Mouse (Mus musculus) intestine, postnatal 0 days (tissue): ENCODE measurements around the gene Ccdc154. TPM values are rescaled to one million over a fixed set of nuclear protein-coding genes. Genes with fewer than 3 reads are reported as not detected.

Experiments used
- ATAC-seq: fragments of 200-750 bp; cut with Nextera tagmentation; 2 replicates; pipeline ENCODE4 v1.8.0; 2017; ENCODE audit warnings: mild to moderate bottlenecking, moderate TSS enrichment, moderate library complexity
- H3K27ac ChIP-seq: fragments of 300-500 bp; sonication (generic); 2 replicates; pipeline ENCODE4 v1.5.1; 2014; ENCODE audit warnings: mild to moderate bottlenecking, low read depth, low read length, moderate library complexity
- H3K27me3 ChIP-seq: fragments of 300-500 bp; sonication (generic); replicated peaks from 2 replicates; pipeline ENCODE4 v1.6.1; 2014; ENCODE audit warnings: low read length, mixed read lengths; ENCODE audit not compliant: control insufficient read depth, insufficient read depth
- H3K36me3 ChIP-seq: fragments of 300-500 bp; sonication (generic); 2 replicates; pipeline ENCODE4 v1.6.1; 2014; ENCODE audit warnings: mild to moderate bottlenecking, moderate library complexity; ENCODE audit not compliant: control insufficient read depth, insufficient read depth
- H3K4me1 ChIP-seq: fragments of 300-500 bp; sonication (generic); replicated peaks from 2 replicates; pipeline ENCODE4 v1.6.1; 2014; ENCODE audit warnings: antibody characterized with exemption, low read length, mixed read lengths; ENCODE audit not compliant: control insufficient read depth, insufficient read depth
- H3K4me2 ChIP-seq: fragments of 300-500 bp; sonication (generic); replicated peaks from 2 replicates; pipeline ENCODE4 v1.6.1; 2014; ENCODE audit warnings: low read depth, mild to moderate bottlenecking, moderate library complexity
- H3K4me3 ChIP-seq: fragments of 300-500 bp; sonication (generic); 2 replicates; pipeline ENCODE4 v1.5.1; 2014; ENCODE audit warnings: low read depth, low read length
- H3K9ac ChIP-seq: fragments of 300-500 bp; sonication (generic); 2 replicates; pipeline ENCODE4 v1.6.1; 2014; ENCODE audit warnings: mild to moderate bottlenecking, low read depth, low read length
- H3K9me3 ChIP-seq: fragments of 300-500 bp; sonication (generic); 2 replicates; pipeline ENCODE4 v1.6.1; 2016; ENCODE audit warnings: mixed run types; ENCODE audit not compliant: control insufficient read depth
- CTCF ChIP-seq: sonication (generic); IDR thresholded peaks from 2 replicates; pipeline ENCODE4 v1.5.1; 2016; ENCODE audit warnings: low read depth, mild to moderate bottlenecking, control low read depth, antibody characterized with exemption, moderate library complexity
- WGBS: fragments of 180-500 bp; shearing (Covaris S2); extraction: QIAGEN DNeasy Blood & Tissue Kit; methylation state at CpG from one replicate; pipeline ENCODE4 v1.1.7; 2014; 5-methylcytosine and 5-hydroxymethylcytosine counted together
- polyA plus RNA-seq: library from polyadenylated mRNA; unstranded; fragments of >200 nt; fragmentation: Nextera tagmentation; extraction: Ambion mirVana; gene quantifications from 2 replicates; pipeline ENCODE4 v1.2.1, GENCODE M21; 2015

The Ccdc154 gene
- polyA plus RNA-seq, 1 experiment from 2014 or later: not detected

GRCm38 (mm10) chr17:25189091-25189490 lies 26.8 kb downstream of the Ccdc154 start:
- H3K36me3 ChIP-seq: peaks cover 26% of the 10 kb centered on the region; the same call in 1 of the 2 replicates
- H3K9me3 ChIP-seq: no peaks in the 10 kb centered on the region
- TF ChIP-seq CTCF: no peak; the same call in 1 of the 2 replicates
- H3K27me3 ChIP-seq: no peaks in the 10 kb centered on the region
- H3K27ac ChIP-seq: no peak overlapping the region
- peaks cover 2% of the 10 kb centered on the region; the same call in 1 of the 2 replicates for H3K4me1 ChIP-seq
- peak overlapping the region; percentile 88 for H3K4me2 ChIP-seq
- WGBS: 3% methylated on average over 16 of the region's 16 CpGs
- peak overlapping the region; percentile 93 for H3K9ac ChIP-seq
- peak overlapping the region; percentile 98 for H3K4me3 ChIP-seq
- ATAC-seq: no peak

- 82% methylated on average over 4 of the region's 4 CpGs for WGBS
- Histone ChIP-seq H3K36me3 (peaks cover 62% of the 10 kb centered on the region), H3K9me3 (no peaks in the 10 kb centered on the region), H3K4me3 (no peak overlapping the region), H3K4me1 (no peaks in the 10 kb centered on the region), H3K4me2 (no peak overlapping the region), H3K27ac (no peak overlapping the region), H3K27me3 (no peaks in the 10 kb centered on the region), H3K9ac (no peak overlapping the region)
- TF ChIP-seq CTCF: no peak
- ATAC-seq: no peak
Measured at GRCm38 (mm10) chr17:25202401-25202800, 40.1 kb downstream of the Ccdc154 start.

- no peaks in the 10 kb centered on the region for H3K27me3 ChIP-seq
- no peak overlapping the region for H3K4me3 ChIP-seq
- H3K9ac ChIP-seq: no peak overlapping the region
- peaks cover 77% of the 10 kb centered on the region for H3K36me3 ChIP-seq
- no peak for ATAC-seq
- no peak overlapping the region for H3K27ac ChIP-seq
- no peaks in the 10 kb centered on the region for H3K9me3 ChIP-seq
- no peaks in the 10 kb centered on the region for H3K4me1 ChIP-seq
- no peak for TF ChIP-seq CTCF
- WGBS: 79% methylated on average over 4 of the region's 4 CpGs
- no peak overlapping the region for H3K4me2 ChIP-seq
Measured at GRCm38 (mm10) chr17:25210006-25210405, 47.7 kb downstream of the Ccdc154 start.

GRCm38 (mm10) chr17:25210680-25211466 lies 48.6 kb downstream of the Ccdc154 start:
- no peak overlapping the region for H3K27ac ChIP-seq
- no peak overlapping the region for H3K4me3 ChIP-seq
- H3K9ac ChIP-seq: no peak overlapping the region
- no peak for ATAC-seq
- H3K4me2 ChIP-seq: no peak overlapping the region
- no peaks in the 10 kb centered on the region for H3K27me3 ChIP-seq
- H3K9me3 ChIP-seq: no peaks in the 10 kb centered on the region
- peaks cover 77% of the 10 kb centered on the region for H3K36me3 ChIP-seq
- WGBS: 84% methylated on average over 15 of the region's 15 CpGs
- TF ChIP-seq CTCF: no peak
- H3K4me1 ChIP-seq: no peaks in the 10 kb centered on the region

- Histone ChIP-seq H3K9me3 (no peaks in the 10 kb centered on the region), H3K4me1 (no peaks in the 10 kb centered on the region), H3K4me2 (no peak overlapping the region), H3K36me3 (peaks cover 79% of the 10 kb centered on the region), H3K27me3 (no peaks in the 10 kb centered on the region), H3K27ac (no peak overlapping the region; the same call in 1 of the 2 replicates), H3K4me3 (no peak overlapping the region), H3K9ac (no peak overlapping the region)
- no peak for TF ChIP-seq CTCF
- no peak for ATAC-seq
- WGBS: 77% methylated on average over 4 of the region's 4 CpGs
Measured at GRCm38 (mm10) chr17:25211705-25212104, 49.4 kb downstream of the Ccdc154 start.

GRCm38 (mm10) chr17:25215431-25215830 lies 53.2 kb downstream of the Ccdc154 start:
- no peak overlapping the region for H3K4me2 ChIP-seq
- 84% methylated on average over 3 of the region's 3 CpGs for WGBS
- H3K9ac ChIP-seq: no peak overlapping the region
- no peak overlapping the region for H3K27ac ChIP-seq
- H3K36me3 ChIP-seq: peaks cover 70% of the 10 kb centered on the region
- H3K9me3 ChIP-seq: no peaks in the 10 kb centered on the region
- no peak overlapping the region for H3K4me3 ChIP-seq
- TF ChIP-seq CTCF: no peak
- H3K4me1 ChIP-seq: no peaks in the 10 kb centered on the region
- no peaks in the 10 kb centered on the region for H3K27me3 ChIP-seq
- ATAC-seq: no peak
